Mouse (Mus musculus) left cerebral cortex, postnatal 36 days (tissue): ENCODE data around the gene Gm9844. TPM values are rescaled to one million over a fixed set of nuclear protein-coding genes. Genes with fewer than 3 reads are reported as not detected.

Experiments used
- DNase-seq, 2 experiments: peaks; one replicate each; pipeline ENCODE4 v3.0.0; 2021 to 2022; ENCODE audit warnings: low spot score in 2 of 2, mixed read lengths in 1 of 2
- intact Hi-C: fragments of 180-260 bp; cut with DNase I; formaldehyde crosslinking; loops from one replicate; pipeline ENCODE4 v1.15.1; 2025
- total RNA-seq, 2 experiments: library from RNA; stranded (reverse); gene quantifications; 2 replicates each; pipeline ENCODE4 v1.2.3; 2021

Gm9844 gene
- total RNA-seq, 2 experiments from 2014 or later: 1.9 TPM; not detected in 1

DNA sequence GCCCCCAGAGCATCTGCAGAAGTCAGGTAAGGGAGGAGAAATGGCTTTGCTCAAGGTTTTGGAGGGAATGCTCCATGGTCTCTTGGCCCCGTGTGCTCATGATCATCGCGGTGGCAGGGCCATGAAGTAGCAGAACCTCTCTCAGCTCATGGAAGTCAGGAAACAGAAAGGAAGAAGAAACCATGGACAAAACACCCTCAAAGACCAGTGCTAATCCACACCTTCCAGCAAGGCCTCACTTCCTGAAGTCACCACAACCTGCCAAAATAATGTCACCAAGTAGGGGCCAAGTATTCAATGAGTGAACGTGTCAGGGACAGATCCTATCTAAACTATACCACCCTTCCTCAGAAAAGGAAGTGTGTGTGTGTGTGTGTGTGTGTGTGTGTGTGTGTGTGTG, 840 bp downstream of the Gm9844 start:
- DNase-seq: no peak
- intact Hi-C loops: no loop called here

DNA sequence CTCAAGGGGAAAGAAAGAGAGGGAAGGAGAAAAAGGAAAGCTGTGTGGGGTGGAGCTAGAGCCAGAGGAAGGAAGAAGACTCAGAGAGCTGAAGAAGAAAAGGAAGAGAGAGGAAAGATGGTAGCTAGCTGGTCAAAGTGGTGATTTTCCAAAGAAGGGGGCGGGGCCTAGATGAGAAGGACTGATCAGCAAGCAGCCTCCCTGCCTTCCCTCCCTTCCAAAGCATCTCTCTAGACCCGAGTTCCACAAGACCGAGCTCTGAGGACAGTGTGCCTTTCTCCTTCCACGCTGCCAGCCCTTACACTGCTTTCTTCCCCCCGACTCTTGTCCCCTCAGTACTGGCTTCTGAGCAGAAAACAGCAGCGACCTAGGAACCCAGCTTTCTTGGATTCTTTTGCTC, 2.1 kb downstream of the Gm9844 start:
- DNase-seq: no peak
- intact Hi-C loops: no loop called here

DNA sequence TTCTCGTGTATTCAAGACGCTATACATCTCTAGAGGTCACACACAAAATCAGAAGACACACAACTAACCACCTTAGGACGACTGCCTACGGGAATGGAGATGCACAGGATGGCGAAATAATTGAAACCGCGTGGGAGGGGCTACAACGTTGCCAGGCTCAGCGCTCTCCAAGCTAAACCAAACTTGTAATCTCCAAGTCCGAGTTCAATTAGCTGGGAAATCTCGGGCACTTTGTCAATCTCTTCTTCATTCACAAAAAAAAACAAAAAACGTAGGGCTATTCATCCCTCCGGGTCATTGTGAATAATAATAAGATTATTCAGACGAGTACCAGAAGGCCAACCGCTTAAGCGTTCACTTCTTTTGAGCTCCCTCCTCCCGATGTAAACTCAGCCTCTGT, 7.1 kb downstream of the Gm9844 start:
- intact Hi-C loops: no loop called here
- DNase-seq: no peak

DNA sequence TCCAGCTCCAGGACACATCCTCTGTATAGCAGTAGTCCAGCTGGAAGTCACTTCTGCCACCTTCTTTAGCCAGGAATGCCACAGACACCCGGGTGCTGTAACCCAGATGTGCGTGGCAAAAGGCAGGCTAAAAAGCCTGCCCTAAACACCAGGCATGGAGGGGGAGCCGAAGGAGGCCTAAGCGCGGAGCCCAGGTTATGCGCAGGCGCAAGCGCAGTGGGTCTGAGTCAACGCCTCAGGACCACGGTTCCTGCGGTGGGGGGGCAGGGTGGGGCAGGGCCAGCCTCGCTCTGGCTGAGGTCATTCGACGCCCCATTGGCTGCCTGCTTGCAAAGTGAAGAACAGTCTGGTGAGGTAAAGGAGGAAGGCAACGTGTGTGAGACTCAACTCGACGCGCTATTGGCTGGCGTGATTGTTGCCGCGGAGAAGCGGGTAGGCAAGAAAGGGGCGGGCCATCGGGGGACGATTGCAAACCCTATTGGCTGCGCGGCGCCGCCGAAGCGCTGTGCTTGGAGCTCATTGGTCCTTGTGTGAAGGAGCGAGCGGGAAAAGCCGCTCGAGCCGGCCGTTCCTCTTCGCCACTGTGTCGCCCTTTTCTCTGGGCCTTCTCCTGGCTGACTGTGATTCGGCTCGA, 7.6 kb downstream of the Gm9844 start, which contains the start of the genes Lypd4 and Dmrtc2:
Gene Lypd4, minus strand, starts transcription at position 410 of the 634 bp plus-strand sequence.
Gene Dmrtc2, plus strand, starts transcription at position 526 of the 634 bp plus-strand sequence.
- DNase-seq: no peak
- intact Hi-C loops: no loop called here

DNA sequence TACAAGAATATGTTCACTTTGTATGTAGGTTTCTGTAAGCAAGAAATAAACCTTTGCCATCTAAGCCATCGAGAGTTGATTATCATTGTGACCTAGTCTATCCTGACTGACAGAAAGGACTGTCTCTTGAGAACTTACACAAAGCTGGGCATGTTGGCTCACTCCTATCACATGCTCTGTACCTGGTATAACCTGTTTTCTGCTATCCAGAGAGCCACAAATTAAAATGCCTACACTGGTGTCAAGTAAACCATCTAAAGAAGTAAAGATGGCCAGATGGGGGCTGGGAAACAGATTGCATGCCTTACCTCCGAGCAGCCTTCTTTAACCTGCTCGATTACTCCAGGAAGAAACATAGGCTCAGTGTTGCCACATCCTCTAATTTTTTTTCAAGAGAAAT, 15.6 kb downstream of the Gm9844 start:
- no peak for DNase-seq
- intact Hi-C loops: loop anchor here (5.0 kb wide), 1 partner anchor 45 kb away; no protein-coding TSS in a partner anchor

DNA sequence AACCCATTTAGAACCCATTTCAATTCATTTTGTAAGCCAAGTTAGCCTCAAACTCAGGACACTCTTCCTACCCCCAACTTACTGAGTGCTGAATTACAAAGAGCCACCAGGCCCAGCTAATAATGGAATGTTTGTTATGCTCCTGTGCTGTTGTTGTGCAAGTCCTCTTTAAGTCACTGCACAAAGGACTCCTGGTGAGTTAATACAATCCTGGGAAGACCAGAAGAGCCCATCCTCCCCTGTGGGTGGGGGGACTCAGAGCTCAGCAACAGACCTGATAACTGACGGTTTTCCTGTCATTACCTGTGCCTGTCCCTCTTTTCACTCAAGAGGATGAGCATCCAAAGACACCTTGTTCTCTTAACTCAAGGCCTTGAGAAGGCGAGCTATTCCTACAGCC, 17.6 kb downstream of the Gm9844 start:
- intact Hi-C loops: loop anchor here (5.0 to 10.0 kb wide), 3 partner anchors 47 to 435 kb away; partner anchors contain the start of genes Grik5, Megf8 and Zfp574
- no peak for DNase-seq

DNA sequence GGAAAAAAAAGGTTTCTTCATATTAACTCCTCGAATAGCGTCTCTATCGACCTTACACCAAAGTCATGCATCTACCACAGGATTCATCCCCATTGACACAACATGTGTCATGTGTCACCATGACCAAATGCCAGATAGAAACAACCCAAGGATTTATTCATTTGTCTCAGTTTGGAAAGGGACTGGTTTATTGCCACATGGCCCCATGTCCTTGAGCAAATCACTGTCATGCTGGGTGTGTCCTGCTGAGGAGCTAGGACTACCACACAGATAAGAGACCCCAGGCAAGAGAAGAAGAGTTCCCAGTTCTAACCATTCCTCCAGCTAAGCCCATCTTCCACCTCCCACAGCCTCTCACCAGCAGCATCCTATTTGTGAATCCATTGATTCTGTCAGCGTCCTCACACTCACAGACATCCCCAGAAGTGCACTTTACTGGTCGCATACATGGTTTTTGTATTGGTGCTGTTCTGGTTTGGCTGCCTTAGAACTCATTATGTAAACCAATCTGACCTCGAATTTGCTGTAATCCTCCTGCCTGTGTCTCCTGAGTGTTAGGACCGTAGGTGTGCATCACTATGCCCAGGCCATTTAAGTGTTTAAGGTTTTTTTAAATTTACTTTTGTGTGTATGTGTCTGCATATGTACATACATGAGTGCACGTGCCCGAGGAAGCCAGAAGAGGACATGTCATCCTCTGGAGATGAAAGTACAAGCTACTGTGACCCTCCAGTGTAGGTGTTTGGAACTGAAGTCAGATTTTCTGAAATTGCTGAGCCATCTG, 20.6 kb downstream of the Gm9844 start:
- intact Hi-C loops: loop anchor here (10.0 kb wide), 2 partner anchors 192 to 432 kb away; partner anchors contain the start of genes Grik5, Megf8 and Zfp574
- DNase-seq: no peak

DNA sequence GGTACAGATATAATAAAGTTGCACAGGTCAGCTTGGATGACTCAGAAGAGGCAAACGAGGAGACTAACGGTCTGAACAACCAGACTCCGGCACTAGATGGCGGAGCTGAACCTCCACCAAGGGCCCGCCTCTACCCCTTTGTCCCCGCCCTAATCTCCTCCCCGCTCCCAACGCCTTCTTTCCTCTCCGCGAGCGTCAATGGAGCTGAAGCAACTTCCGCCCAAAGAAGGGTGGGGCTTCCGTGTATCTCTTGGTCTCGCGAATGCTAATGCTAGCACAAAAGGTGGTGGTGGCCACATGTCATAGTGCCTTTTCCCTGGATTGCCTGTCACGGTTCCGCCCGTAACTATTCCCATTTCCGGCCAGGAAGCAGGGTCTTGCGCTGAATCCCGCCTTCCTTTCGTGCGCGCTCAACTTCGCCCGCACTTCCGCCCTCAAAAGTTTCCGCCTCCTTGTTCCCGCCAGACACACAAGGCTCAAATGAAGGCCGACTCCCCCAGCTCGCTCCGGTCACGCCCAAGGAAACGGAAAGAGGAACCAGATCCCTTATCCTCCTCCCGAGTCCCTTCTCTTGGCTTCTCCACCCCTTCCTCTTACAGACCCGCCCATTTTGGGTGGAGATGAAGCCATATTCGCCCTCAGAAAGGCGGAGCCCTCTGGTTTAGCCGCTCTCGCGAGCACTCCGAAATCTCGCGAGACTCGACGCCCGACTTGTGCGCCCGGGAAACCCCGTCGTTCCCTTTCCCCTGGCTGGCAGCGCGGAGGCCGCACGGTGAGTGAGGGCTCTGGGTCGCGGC, 22.1 kb downstream of the Gm9844 start, which contains the start of gene Rps19:
Gene Rps19, plus strand, starts transcription at position 476 of the 797 bp plus-strand sequence.
- peak; percentile 95 to 96 for DNase-seq

DNA sequence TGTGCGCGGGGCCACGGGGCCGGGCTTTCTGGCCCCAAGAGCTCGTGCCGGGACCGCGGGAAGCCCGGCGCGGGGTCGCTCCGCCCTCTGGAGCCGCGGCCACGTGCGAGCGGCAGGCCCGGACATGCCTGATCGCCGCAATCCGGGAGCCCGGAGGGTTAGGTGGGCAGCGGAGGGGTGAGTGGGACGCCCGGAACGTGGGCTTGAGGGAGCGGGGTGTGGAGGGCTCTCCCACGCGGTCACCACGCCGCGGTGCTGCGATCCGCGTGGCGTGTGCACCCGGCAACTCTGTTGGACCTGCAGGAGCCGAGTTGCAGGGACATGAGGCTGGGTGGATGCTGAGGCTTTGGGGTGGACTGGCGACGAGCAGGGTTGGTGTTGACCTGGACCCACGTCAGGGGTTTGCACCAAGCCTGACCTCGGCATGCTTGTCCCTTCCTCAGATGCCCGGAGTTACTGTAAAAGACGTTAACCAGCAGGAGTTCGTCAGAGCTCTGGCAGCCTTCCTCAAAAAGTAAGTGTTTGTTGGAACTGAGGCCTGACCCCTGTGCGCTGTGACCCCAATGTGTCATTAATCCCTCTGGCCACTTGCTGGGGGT, 22.8 kb downstream of the Gm9844 start:
- intact Hi-C loops: loop anchor here (10.0 kb wide), 2 partner anchors 190 to 430 kb away; partner anchors contain the start of genes Grik5, Megf8 and Zfp574

More for the DNA sequence above, 22.1 kb downstream of the Gm9844 start, which contains the start of gene Rps19:
- intact Hi-C loops: loop anchor here (10.0 kb wide), 2 partner anchors 191 to 431 kb away; partner anchors contain the start of genes Grik5, Megf8 and Zfp574

DNA sequence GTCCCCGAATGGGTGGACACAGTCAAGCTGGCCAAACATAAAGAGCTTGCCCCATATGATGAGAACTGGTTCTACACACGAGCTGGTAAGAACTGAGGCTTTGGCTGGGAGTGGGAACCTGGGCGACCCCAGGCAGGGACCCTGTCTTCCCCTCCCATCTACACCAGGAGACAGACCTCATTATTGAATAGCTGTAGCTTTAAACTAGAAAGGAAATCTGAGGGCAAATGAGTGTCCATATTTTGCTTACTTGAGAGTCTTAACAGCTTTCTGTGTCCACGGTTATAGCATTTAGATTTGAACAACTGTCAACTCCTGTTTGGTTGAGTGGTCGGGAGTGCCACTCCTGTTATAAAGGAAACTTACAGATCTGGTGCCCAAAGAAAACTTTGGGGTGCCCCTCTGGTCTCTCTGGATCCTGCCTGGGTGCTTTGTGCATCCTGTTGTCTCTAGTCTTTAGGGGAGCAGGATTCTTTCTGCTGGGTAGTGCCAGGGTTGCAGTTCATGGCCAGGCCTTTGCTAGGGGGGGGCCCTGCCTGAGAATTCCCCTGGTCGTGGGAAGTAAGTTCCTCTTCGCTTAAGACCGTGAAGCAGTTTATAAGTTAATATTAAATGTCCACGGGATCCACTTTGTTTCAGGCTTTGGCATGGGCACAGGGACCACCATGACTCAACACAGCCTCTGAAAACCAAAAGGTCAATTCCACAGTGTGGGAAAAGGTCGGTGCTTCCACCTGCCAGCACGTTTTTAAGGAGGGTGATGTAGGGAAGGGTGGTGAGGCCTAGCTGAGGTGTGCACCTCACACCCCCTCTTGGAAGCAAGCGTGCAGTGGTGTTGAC, 23.7 kb downstream of the Gm9844 start:
- no peak for DNase-seq
- intact Hi-C loops: loop anchor here (10.0 kb wide), 2 partner anchors 189 to 429 kb away; partner anchors contain the start of genes Grik5, Megf8 and Zfp574

More for the DNA sequence above, 22.8 kb downstream of the Gm9844 start:
- no peak for DNase-seq

DNA sequence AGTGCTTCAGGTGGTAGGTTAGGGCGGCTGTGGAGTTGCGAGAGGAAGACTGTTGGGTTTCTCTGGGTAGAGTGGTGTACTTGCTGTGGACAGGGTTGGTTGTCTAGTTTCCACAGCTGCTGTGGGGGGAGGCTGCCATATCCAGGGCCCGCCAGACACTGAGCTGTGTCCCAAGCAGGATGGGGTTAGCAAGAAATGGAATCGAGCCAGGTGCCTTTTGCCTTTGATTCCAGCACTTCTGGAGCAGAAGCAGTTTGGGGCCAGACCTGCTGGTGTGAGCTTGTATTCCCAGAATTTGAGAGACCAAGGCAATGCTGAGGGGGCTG, 24.3 kb downstream of the Gm9844 start:
- DNase-seq: no peak
- intact Hi-C loops: loop anchor here (10.0 kb wide), 2 partner anchors 189 to 429 kb away; partner anchors contain the start of genes Grik5, Megf8 and Zfp574

DNA sequence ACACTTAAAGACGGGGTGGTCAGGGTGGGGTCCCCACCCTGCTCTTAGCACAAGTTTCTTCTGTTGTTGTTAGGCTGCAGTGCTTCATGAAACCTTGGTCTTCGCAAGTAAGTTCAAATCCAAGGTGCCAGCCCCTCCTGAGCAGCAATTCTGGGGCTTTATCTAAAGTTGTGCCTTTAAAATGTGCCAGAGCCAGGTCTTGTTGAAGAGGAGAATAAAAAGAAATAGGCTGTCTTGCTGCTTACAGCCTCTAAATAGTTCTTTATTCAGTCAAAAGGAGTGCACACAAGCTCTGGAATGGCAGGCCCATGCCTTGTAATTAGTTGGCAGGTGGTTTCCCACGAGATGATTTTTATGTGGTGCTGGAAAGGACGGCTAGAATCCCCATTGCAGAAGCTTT, 25.1 kb downstream of the Gm9844 start:
- intact Hi-C loops: loop anchor here (10.0 kb wide), 2 partner anchors 188 to 428 kb away; partner anchors contain the start of genes Grik5, Megf8 and Zfp574
- DNase-seq: no peak

DNA sequence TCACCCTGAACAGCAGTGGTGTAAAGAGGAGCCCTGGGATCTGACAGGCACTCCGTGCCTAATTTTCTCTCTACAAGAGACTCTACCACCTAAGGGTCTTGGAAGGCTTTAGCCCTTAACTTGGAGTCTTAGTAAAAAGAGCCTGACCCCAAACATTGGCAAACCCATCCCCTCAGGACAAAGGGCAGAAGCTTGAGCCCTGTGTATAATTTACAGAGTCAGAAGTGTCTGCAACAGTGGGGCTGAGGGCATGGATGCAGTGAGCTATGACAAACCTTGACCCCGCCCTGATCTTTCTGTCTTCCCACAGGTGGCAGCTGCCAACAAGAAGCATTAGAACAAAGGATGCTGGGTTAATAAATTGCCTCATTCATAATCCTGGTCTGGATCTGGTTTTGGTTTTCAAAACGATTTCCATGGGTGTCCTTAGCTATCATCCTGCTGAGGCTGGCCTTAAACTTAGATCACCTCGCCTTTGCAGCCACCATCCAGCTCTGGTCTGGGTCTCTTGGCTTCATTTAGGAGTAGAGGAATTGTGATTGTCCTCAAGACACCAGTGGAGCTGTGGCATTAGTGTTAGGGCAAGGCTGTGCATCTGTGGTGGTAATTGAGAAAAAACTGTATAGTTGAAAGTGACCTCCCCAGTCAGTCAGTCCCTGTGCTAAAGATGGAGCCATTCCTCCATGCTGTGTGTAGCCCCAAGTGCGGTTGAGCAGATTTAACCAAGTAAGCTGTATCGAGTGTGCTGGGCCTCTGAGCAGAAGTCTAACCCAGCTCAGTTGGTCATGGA, 27.6 kb downstream of the Gm9844 start:
- intact Hi-C loops: loop anchor here (2.0 to 10.0 kb wide), 3 partner anchors 75 to 425 kb away; partner anchors contain the start of genes Grik5, Megf8 and Zfp574
- DNase-seq: no peak

DNA sequence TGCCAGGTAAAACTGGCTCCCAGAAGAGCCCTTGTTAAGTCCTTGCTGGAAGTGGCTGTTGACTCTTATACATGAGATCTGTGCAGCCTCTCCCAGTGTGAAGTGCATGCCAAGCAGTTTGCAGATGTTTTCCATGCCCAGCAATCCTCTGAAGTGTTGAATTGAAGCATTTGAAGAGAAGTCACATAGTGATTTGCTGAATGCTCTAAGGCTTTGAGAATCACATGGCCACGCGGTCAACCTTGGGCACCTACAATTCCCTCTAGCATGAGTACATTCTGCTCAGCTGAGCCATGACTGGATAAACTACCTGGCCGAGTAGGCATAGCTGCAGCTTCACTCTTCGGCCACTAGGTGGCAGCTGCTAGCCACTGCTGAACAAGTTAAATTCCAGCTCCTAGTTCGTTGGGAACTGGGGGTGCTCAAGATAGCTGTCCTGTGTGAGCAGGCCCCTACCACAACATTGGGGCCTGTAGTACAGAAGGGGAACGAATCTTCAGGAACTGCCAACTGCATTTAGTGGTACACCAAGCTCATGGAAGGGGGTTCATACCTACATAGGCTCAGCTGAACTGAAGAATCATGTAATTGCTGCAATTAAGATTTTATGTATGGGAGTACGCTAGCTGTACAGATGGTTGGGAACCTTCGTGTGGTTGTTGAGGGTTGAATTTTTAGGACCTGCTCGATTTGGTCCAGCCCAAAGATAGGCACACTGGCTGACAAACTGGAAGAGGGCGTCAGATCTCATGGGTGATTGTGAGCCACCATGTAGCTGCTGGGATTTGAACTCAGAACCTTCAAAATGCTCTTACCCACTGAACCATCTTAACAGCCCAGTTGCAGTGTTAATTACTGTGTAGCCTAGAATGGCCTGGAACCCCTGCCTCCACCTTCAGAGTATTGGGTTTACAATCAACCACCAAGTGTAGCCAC, 28.5 kb downstream of the Gm9844 start:
- intact Hi-C loops: loop anchor here (2.0 kb wide), 1 partner anchor 74 kb away; no protein-coding TSS in a partner anchor
- peak; percentile 53 to 73 for DNase-seq

DNA sequence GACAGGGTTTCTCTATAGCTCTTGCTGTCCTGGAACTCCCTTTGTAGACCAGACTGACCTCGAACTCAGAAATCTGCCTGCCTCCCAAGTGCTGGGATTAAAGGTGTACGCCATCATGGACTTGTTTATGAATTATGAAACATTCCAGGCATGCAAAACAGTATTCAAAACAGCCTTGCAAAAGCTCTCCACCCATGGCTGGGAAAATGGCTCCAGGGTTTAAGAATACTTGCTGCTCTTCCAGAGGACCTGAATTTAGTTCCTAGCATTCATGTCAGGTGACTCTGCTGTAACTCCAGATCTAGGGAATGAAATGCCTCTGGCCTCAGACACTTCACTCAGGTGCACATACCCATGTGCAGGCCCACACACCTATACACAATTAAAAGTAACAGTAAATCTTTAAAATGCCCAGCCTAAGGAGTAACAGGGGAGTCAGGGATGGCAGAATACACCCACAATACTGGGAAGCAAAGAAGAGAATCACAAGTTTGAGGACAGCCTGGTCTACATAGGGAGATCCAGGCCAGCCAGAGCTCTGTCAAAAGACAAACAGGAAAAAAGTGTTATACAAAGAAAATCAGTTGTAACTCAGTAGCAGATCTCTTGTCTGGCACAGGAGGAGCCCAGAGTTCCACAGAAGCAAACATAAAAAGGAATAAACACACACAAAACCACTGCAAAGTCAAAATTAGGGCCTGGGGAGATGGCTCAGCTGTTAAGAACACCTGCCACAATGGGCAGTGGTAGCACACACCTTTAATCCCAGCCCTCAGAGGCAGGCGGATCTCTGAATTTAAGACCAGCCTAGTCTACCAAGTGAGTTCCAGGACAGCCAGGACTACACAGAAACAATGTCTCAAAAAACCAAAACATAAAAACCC, 29.5 kb downstream of the Gm9844 start:
- DNase-seq: no peak
- intact Hi-C loops: loop anchor here (2.0 kb wide), 1 partner anchor 73 kb away; no protein-coding TSS in a partner anchor
